20 mouse cellular contexts compared by ENCODE assay signal in the genomic region with DNA sequence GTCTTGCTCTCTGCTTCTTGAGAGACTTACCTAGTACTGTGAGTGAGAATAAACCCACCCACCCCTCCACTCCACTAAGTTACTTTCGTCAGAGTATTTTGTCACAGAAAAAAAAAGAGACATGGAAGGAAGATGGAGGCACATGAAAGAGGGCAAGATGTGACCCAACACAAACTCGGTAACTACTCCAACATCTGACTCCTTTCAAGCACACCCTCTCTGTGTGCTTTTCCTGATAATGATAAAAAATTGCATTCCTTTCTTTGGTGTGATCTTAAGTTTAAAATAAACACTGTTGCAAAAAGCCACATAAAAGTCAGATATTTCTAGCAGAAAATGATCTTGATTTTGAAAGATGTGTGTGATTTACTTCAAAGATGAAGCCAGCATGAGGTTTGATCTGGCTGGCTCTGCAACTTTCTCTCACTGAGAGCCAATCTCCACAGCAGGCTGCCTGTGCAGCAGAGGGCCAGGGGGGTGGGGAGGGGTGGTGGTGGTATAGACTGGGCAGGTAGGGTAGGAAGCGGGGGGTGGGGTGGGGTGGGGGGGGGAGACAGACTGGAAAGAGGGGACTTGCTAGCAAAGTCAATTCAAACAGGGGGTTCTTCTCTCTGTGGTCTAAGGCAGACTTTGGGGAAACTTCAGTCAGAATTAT. TPM values are rescaled to one million over a fixed set of nuclear protein-coding genes. Genes with fewer than 3 reads are reported as not detected.
"Had no signal": no experiment of that assay in that cellular context is flagged by ENCODE, and none has a peak within 500 bp of the region (broad histone marks: within the 10 kb centered on the region; RNA-seq: fewer than 3 reads in every experiment).

No protein-coding gene starts in this region.

RNA-seq across cellular contexts. Expression of a gene that starts 18.4 kb away (rescaled TPM):
- polyA plus RNA-seq: cerebellum, adult 2 months; cortical plate, adult 2 months; embryonic facial prominence, embryonic 10.5 days; embryonic facial prominence, embryonic 11.5 days; embryonic facial prominence, embryonic 12.5 days; embryonic facial prominence, embryonic 13.5 days; embryonic facial prominence, embryonic 14.5 days; embryonic facial prominence, embryonic 15.5 days; erythroblast, embryonic 14.5 days; forebrain, embryonic 10.5 days; forebrain, embryonic 11.5 days; forebrain, embryonic 12.5 days; forebrain, embryonic 13.5 days; forebrain, embryonic 14.5 days; forebrain, embryonic 15.5 days; forebrain, embryonic 16.5 days; forebrain, postnatal 0 days; frontal cortex, adult 2 months; gonadal fat pad, adult 2 months; heart, adult 2 months had no signal

RNA-seq across cellular contexts. Expression of a gene that starts 27.5 kb away (rescaled TPM):
- polyA plus RNA-seq: cerebellum, adult 2 months; cortical plate, adult 2 months; embryonic facial prominence, embryonic 10.5 days; embryonic facial prominence, embryonic 11.5 days; embryonic facial prominence, embryonic 12.5 days; embryonic facial prominence, embryonic 13.5 days; embryonic facial prominence, embryonic 14.5 days; embryonic facial prominence, embryonic 15.5 days; erythroblast, embryonic 14.5 days; forebrain, embryonic 10.5 days; forebrain, embryonic 11.5 days; forebrain, embryonic 12.5 days; forebrain, embryonic 13.5 days; forebrain, embryonic 14.5 days; forebrain, embryonic 15.5 days; forebrain, embryonic 16.5 days; forebrain, postnatal 0 days; frontal cortex, adult 2 months; gonadal fat pad, adult 2 months; heart, adult 2 months had no signal
